Mouse (Mus musculus): ENCODE data around the gene Snn. TPM values are rescaled to one million over a fixed set of nuclear protein-coding genes. Genes with fewer than 3 reads are reported as not detected.

Gene Snn
- polyA plus RNA-seq, 1 experiment, result 50.6 TPM

GRCm38 (mm10) chr16:11022113-11022489, 38.6 kb upstream of the Snn start:
- H3K4me3 ChIP-seq (replicated peaks; ENCODE audit: extremely low read depth, low read depth, low read length), result no peak overlapping the region
- no peak for DNase-seq
- no peaks in the 10 kb centered on the region for H3K4me1 ChIP-seq (ENCODE audit: control insufficient read depth, insufficient read depth, low read length)
- TF ChIP-seq POLR2A (IDR thresholded peaks at IDR 0.05; ENCODE audit: borderline replicate concordance, extremely low read depth, low read depth, low read length), result no peak
- no peak for TF ChIP-seq CTCF (IDR thresholded peaks at IDR 0.05; ENCODE audit: insufficient read depth, low read length)
- 86% methylated on average over 4 of the region's 4 CpGs for WGBS

GRCm38 (mm10) chr16:11023618-11024017, 37.1 kb upstream of the Snn start:
- no peaks in the 10 kb centered on the region for H3K4me1 ChIP-seq (ENCODE audit: control insufficient read depth, insufficient read depth, low read length)
- WGBS, result 74% methylated on average over 5 of the region's 5 CpGs
- DNase-seq, result no peak
- TF ChIP-seq POLR2A (IDR thresholded peaks at IDR 0.05; ENCODE audit: borderline replicate concordance, extremely low read depth, low read depth, low read length) (no peak), CTCF (IDR thresholded peaks at IDR 0.05; ENCODE audit: insufficient read depth, low read length) (no peak)
- no peak overlapping the region for H3K4me3 ChIP-seq (replicated peaks; ENCODE audit: extremely low read depth, low read depth, low read length)

- Histone ChIP-seq H3K4me3 (replicated peaks; ENCODE audit: extremely low read depth, low read depth, low read length) (no peak overlapping the region), H3K4me1 (ENCODE audit: control insufficient read depth, insufficient read depth, low read length) (no peaks in the 10 kb centered on the region)
- 72% methylated on average over 3 of the region's 3 CpGs for WGBS
- no peak for DNase-seq
- TF ChIP-seq CTCF (IDR thresholded peaks at IDR 0.05; ENCODE audit: insufficient read depth, low read length), result no peak
These were observed 35.9 kb upstream of the Snn start for GRCm38 (mm10) chr16:11024841-11025240.

GRCm38 (mm10) chr16:11028206-11028605, 32.5 kb upstream of the Snn start:
- 84% methylated on average over 7 of the region's 7 CpGs for WGBS
- no peak for DNase-seq
- no peak for TF ChIP-seq CTCF (IDR thresholded peaks at IDR 0.05; ENCODE audit: insufficient read depth, low read length)
- TF ChIP-seq POLR2A (IDR thresholded peaks at IDR 0.05; ENCODE audit: borderline replicate concordance, extremely low read depth, low read depth, low read length), result no peak
- no peaks in the 10 kb centered on the region for H3K4me1 ChIP-seq (ENCODE audit: control insufficient read depth, insufficient read depth, low read length)
- no peak overlapping the region for H3K4me3 ChIP-seq (replicated peaks; ENCODE audit: extremely low read depth, low read depth, low read length)

GRCm38 (mm10) chr16:11030844-11031243, 29.9 kb upstream of the Snn start:
- 88% methylated on average over 4 of the region's 4 CpGs for WGBS

GRCm38 (mm10) chr16:11031320-11031719, 29.4 kb upstream of the Snn start:
- no peak for DNase-seq
- Histone ChIP-seq H3K4me1 (ENCODE audit: control insufficient read depth, insufficient read depth, low read length) (no peaks in the 10 kb centered on the region), H3K4me3 (replicated peaks; ENCODE audit: extremely low read depth, low read depth, low read length) (no peak overlapping the region)
- 44% methylated on average over 3 of the region's 3 CpGs for WGBS
- TF ChIP-seq CTCF (IDR thresholded peaks at IDR 0.05; ENCODE audit: insufficient read depth, low read length) (no peak), POLR2A (IDR thresholded peaks at IDR 0.05; ENCODE audit: borderline replicate concordance, extremely low read depth, low read depth, low read length) (no peak)

More at GRCm38 (mm10) chr16:11030844-11031243, 29.9 kb upstream of the Snn start:
- no peaks in the 10 kb centered on the region for H3K4me1 ChIP-seq (ENCODE audit: control insufficient read depth, insufficient read depth, low read length)
- H3K4me3 ChIP-seq (replicated peaks; ENCODE audit: extremely low read depth, low read depth, low read length), result no peak overlapping the region
- TF ChIP-seq CTCF (IDR thresholded peaks at IDR 0.05; ENCODE audit: insufficient read depth, low read length) (no peak), POLR2A (IDR thresholded peaks at IDR 0.05; ENCODE audit: borderline replicate concordance, extremely low read depth, low read depth, low read length) (no peak)
- DNase-seq, result no peak

GRCm38 (mm10) chr16:11034193-11034803, 26.4 kb upstream of the Snn start:
- H3K4me1 ChIP-seq (ENCODE audit: control insufficient read depth, insufficient read depth, low read length), result no peaks in the 10 kb centered on the region
- TF ChIP-seq POLR2A (IDR thresholded peaks at IDR 0.05; ENCODE audit: borderline replicate concordance, extremely low read depth, low read depth, low read length), result no peak
- TF ChIP-seq CTCF (IDR thresholded peaks at IDR 0.05; ENCODE audit: insufficient read depth, low read length), result peak; percentile 100
- no peak overlapping the region for H3K4me3 ChIP-seq (replicated peaks; ENCODE audit: extremely low read depth, low read depth, low read length)
- WGBS, result under 1% methylated on average over 4 of the region's 4 CpGs
- peak; percentile 85 for DNase-seq

GRCm38 (mm10) chr16:11035273-11035672, 25.5 kb upstream of the Snn start:
- no peaks in the 10 kb centered on the region for H3K4me1 ChIP-seq (ENCODE audit: control insufficient read depth, insufficient read depth, low read length)

GRCm38 (mm10) chr16:11035790-11036431, 24.8 kb upstream of the Snn start:
- Histone ChIP-seq H3K4me1 (ENCODE audit: control insufficient read depth, insufficient read depth, low read length) (no peaks in the 10 kb centered on the region), H3K4me3 (replicated peaks; ENCODE audit: extremely low read depth, low read depth, low read length) (no peak overlapping the region)
- WGBS, result 24% methylated on average over 15 of the region's 15 CpGs
- TF ChIP-seq CTCF (IDR thresholded peaks at IDR 0.05; ENCODE audit: insufficient read depth, low read length) (peak; percentile 86), POLR2A (IDR thresholded peaks at IDR 0.05; ENCODE audit: borderline replicate concordance, extremely low read depth, low read depth, low read length) (no peak)
- peak; percentile 70 for DNase-seq

More at GRCm38 (mm10) chr16:11035273-11035672, 25.5 kb upstream of the Snn start:
- DNase-seq, result no peak
- no peak for TF ChIP-seq POLR2A (IDR thresholded peaks at IDR 0.05; ENCODE audit: borderline replicate concordance, extremely low read depth, low read depth, low read length)
- no peak for TF ChIP-seq CTCF (IDR thresholded peaks at IDR 0.05; ENCODE audit: insufficient read depth, low read length)
- no peak overlapping the region for H3K4me3 ChIP-seq (replicated peaks; ENCODE audit: extremely low read depth, low read depth, low read length)
- WGBS, result 86% methylated on average over 9 of the region's 9 CpGs

- 88% methylated on average over 2 of the region's 2 CpGs for WGBS
- H3K4me1 ChIP-seq (ENCODE audit: control insufficient read depth, insufficient read depth, low read length), result no peaks in the 10 kb centered on the region
- no peak overlapping the region for H3K4me3 ChIP-seq (replicated peaks; ENCODE audit: extremely low read depth, low read depth, low read length)
- DNase-seq, result no peak
- TF ChIP-seq POLR2A (IDR thresholded peaks at IDR 0.05; ENCODE audit: borderline replicate concordance, extremely low read depth, low read depth, low read length) (no peak), CTCF (IDR thresholded peaks at IDR 0.05; ENCODE audit: insufficient read depth, low read length) (no peak)
These were observed 20.1 kb upstream of the Snn start for GRCm38 (mm10) chr16:11040603-11041002.

Measured in lung, adult 2 months (tissue).